Mouse (Mus musculus) forebrain, embryonic 14.5 days (tissue): ENCODE results near the gene Elmo1. TPM values are rescaled to one million over a fixed set of nuclear protein-coding genes. Genes with fewer than 3 reads are reported as not detected.
A peak's percentile ranks its signal among the peaks of the same experiment; 100 is the strongest.

Source experiments
- ATAC-seq: fragments of 200-750 bp; cut with Nextera tagmentation; 2 replicates; pipeline ENCODE4 v1.8.0; 2017; ENCODE audit warnings: mild to moderate bottlenecking, moderate library complexity
- DNase-seq: peaks from one replicate; pipeline ENCODE4 v3.0.0-alpha.2; 2015; ENCODE audit warnings: low spot score
- H3K27ac ChIP-seq: fragments of 300-500 bp; sonication (generic); 2 replicates; pipeline ENCODE4 v1.5.1; 2014; ENCODE audit warnings: low read depth, mild to moderate bottlenecking, control low read depth, low read length, moderate library complexity
- H3K27me3 ChIP-seq: fragments of 300-500 bp; sonication (generic); replicated peaks from 2 replicates; pipeline ENCODE4 v1.6.1; 2014; ENCODE audit warnings: low read length, control low read depth, mixed read lengths; ENCODE audit not compliant: control insufficient read depth, insufficient read depth
- H3K36me3 ChIP-seq: fragments of 300-500 bp; sonication (generic); 2 replicates; pipeline ENCODE4 v1.6.1; 2014; ENCODE audit warnings: low read length, control low read depth; ENCODE audit not compliant: control insufficient read depth, insufficient read depth
- H3K4me1 ChIP-seq: fragments of 300-500 bp; sonication (generic); 2 replicates; pipeline ENCODE4 v1.6.1; 2014; ENCODE audit warnings: antibody characterized with exemption, low read length, control low read depth; ENCODE audit not compliant: control insufficient read depth, insufficient read depth
- H3K4me2 ChIP-seq: fragments of 300-500 bp; sonication (generic); 2 replicates; pipeline ENCODE4 v1.6.1; 2014; ENCODE audit warnings: mild to moderate bottlenecking, control low read depth, low read length
- H3K4me3 ChIP-seq: fragments of 300-500 bp; sonication (generic); 2 replicates; pipeline ENCODE4 v1.5.1; 2014; ENCODE audit warnings: low read depth, low read length, control low read depth
- H3K9ac ChIP-seq: fragments of 300-500 bp; sonication (generic); 2 replicates; pipeline ENCODE4 v1.6.1; 2014; ENCODE audit warnings: mild to moderate bottlenecking, low read length, control low read depth, moderate library complexity
- H3K9me3 ChIP-seq: fragments of 300-500 bp; sonication (generic); replicated peaks from 2 replicates; pipeline ENCODE4 v1.6.1; 2016; ENCODE audit warnings: low read length, control low read depth, mixed read lengths; ENCODE audit not compliant: control insufficient read depth
- WGBS: fragments of 180-500 bp; shearing (Covaris S2); extraction: QIAGEN DNeasy Blood & Tissue Kit; methylation state at CpG from one replicate; pipeline ENCODE4 v1.1.7; 2014; 5-methylcytosine and 5-hydroxymethylcytosine counted together
- polyA plus RNA-seq: library from polyadenylated mRNA; unstranded; fragments of >200 nt; fragmentation: Nextera tagmentation; extraction: Ambion mirVana; gene quantifications from 2 replicates; pipeline ENCODE4 v1.2.1, GENCODE M21; 2014

Gene Elmo1
- polyA plus RNA-seq, 1 experiment from 2014 or later = 22.6 TPM

- Histone ChIP-seq H3K4me3 (no peak overlapping the region), H3K9ac (no peak overlapping the region), H3K4me1 (no peaks in the 10 kb centered on the region), H3K9me3 (no peaks in the 10 kb centered on the region), H3K27me3 (no peaks in the 10 kb centered on the region), H3K4me2 (no peak overlapping the region), H3K27ac (no peak overlapping the region), H3K36me3 (no peaks in the 10 kb centered on the region)
- 92% methylated on average over 4 of the region's 4 CpGs for WGBS
- ATAC-seq (no peak), DNase-seq (no peak)
Measured at GRCm38 (mm10) chr13:20555853-20556452, 465.6 kb downstream of the Elmo1 start.

DNA sequence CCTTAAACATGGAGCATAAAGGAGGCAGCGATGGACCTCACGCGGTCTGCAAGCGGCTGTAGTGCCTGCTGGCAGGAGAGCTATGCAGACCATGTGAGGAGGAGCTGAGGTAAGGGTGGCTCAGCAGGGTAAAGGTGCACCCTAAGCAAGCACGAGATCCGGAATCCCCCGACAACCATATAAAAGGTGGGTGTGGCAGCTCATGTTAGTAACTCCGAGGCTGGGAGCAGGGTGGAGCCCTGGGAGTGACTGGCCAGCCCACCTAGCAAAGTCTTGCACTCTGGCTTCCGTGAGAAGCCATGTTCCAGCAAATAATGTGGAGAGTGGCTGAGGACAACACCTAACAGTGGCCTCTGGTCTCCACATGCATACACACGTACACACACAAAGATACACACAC lies 466.3 kb downstream of the Elmo1 start:
- Histone ChIP-seq H3K9ac (no peak overlapping the region), H3K4me1 (no peaks in the 10 kb centered on the region), H3K4me3 (no peak overlapping the region), H3K27ac (no peak overlapping the region), H3K4me2 (no peak overlapping the region), H3K27me3 (no peaks in the 10 kb centered on the region), H3K36me3 (no peaks in the 10 kb centered on the region), H3K9me3 (no peaks in the 10 kb centered on the region)
- ATAC-seq (0 out of 2 replicates have a peak, but pooled peaks have one; percentile 23), DNase-seq (no peak)
- 82% methylated on average over 10 of the region's 10 CpGs for WGBS

DNA sequence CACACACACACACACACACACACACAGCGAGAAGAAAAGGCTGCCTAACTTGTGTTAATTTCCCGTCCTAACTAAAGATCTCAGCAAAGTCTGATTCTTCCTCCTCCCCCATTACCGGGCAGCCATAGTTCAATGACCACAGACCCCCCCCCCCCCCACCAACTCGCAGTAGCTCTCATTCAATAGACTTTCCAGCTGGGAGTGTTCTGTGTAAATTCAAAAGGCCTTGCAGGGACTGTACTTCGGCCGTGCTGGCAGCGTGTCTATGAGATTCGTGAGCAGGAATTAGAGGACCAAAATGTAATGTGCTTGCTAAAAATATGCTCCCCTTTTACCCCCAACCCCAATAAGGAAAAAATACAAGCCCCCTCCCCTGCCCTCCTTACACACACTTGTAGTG lies 466.8 kb downstream of the Elmo1 start:
- ATAC-seq (peak; percentile 62; the same call in 1 of the 2 replicates), DNase-seq (peak; percentile 27)
- Histone ChIP-seq H3K9ac (no peak overlapping the region), H3K4me1 (no peaks in the 10 kb centered on the region), H3K36me3 (no peaks in the 10 kb centered on the region), H3K4me2 (no peak overlapping the region), H3K9me3 (no peaks in the 10 kb centered on the region), H3K27me3 (no peaks in the 10 kb centered on the region), H3K4me3 (no peak overlapping the region), H3K27ac (no peak overlapping the region)
- 22% methylated on average over 8 of the region's 8 CpGs for WGBS

- Histone ChIP-seq H3K9ac (no peak overlapping the region), H3K4me3 (no peak overlapping the region), H3K27me3 (no peaks in the 10 kb centered on the region), H3K4me1 (no peaks in the 10 kb centered on the region), H3K9me3 (no peaks in the 10 kb centered on the region), H3K36me3 (no peaks in the 10 kb centered on the region), H3K4me2 (no peak overlapping the region), H3K27ac (no peak overlapping the region)
- DNase-seq (no peak), ATAC-seq (no peak)
- WGBS = 98% methylated on average over 2 of the region's 2 CpGs
Measured at GRCm38 (mm10) chr13:20558376-20558775, 468.0 kb downstream of the Elmo1 start.

DNA sequence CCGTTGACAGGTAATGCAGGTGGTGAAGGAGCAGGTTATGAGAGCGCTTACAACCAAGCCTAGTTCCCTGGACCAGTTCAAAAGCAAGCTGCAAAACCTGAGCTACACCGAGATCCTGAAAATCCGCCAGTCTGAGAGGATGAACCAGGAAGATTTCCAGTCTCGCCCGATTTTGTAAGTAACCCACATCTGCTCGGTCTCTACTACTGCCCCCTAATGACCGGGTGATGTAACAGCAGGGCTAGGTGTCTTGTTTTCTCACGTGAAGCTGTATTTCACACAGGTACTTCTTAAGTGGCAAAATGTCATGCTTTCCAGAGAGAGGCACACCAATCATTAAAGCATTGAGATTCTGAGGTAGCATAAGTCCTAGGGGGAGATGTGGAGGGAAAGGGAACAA lies 474.0 kb downstream of the Elmo1 start:
- no peaks in the 10 kb centered on the region for H3K9me3 ChIP-seq
- ATAC-seq (no peak), DNase-seq (no peak)
- WGBS = 88% methylated on average over 9 of the region's 9 CpGs
- H3K9ac ChIP-seq = no peak overlapping the region
- H3K36me3 ChIP-seq = 0 out of 2 replicates have a peak, but pooled peaks cover 3% of the 10 kb centered on the region
- no peak overlapping the region for H3K4me2 ChIP-seq
- no peak overlapping the region for H3K4me3 ChIP-seq
- no peaks in the 10 kb centered on the region for H3K27me3 ChIP-seq
- H3K4me1 ChIP-seq = no peaks in the 10 kb centered on the region
- H3K27ac ChIP-seq = no peak overlapping the region

- H3K9me3 ChIP-seq = no peaks in the 10 kb centered on the region
- no peak for ATAC-seq
- 91% methylated on average over 2 of the region's 2 CpGs for WGBS
Measured at GRCm38 (mm10) chr13:20575186-20575585, 484.8 kb downstream of the Elmo1 start.

DNA sequence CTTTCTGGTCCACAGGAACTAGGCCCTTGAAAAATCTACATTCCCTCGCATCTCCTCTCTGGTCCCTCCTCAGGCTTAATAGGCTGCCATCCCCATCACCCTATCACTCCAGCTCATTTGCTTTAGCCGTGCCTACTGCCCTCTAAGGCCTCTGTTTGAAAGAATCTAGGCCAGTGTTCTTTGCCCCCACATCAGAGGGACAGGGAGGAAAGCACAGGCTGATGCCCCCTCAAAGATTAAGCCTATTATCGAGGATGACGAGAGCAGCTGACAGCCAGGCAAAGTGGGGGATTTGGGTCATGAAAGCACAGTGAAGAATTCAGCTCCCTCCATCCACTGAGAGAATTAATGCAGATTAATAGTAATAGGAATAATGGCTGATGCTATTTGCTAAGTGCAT lies 495.5 kb downstream of the Elmo1 start:
- Histone ChIP-seq H3K4me2 (no peak overlapping the region), H3K36me3 (no peaks in the 10 kb centered on the region; the same call in 1 of the 2 replicates), H3K27ac (no peak overlapping the region), H3K27me3 (no peaks in the 10 kb centered on the region), H3K9ac (no peak overlapping the region), H3K4me1 (no peaks in the 10 kb centered on the region), H3K4me3 (no peak overlapping the region), H3K9me3 (no peaks in the 10 kb centered on the region)
- ATAC-seq = no peak
- DNase-seq = no peak
- WGBS = 56% methylated on average over 4 of the region's 4 CpGs

More at GRCm38 (mm10) chr13:20575186-20575585, 484.8 kb downstream of the Elmo1 start:
- no peak overlapping the region for H3K9ac ChIP-seq
- no peak overlapping the region for H3K4me2 ChIP-seq
- H3K27me3 ChIP-seq = no peaks in the 10 kb centered on the region
- H3K4me3 ChIP-seq = no peak overlapping the region
- no peak overlapping the region for H3K27ac ChIP-seq
- no peak for DNase-seq
- H3K36me3 ChIP-seq = 0 out of 2 replicates have a peak, but pooled peaks cover 5% of the 10 kb centered on the region
- H3K4me1 ChIP-seq = no peaks in the 10 kb centered on the region

GRCm38 (mm10) chr13:20586462-20586861 lies 496.1 kb downstream of the Elmo1 start:
- Histone ChIP-seq H3K27ac (no peak overlapping the region), H3K4me1 (no peaks in the 10 kb centered on the region), H3K9me3 (no peaks in the 10 kb centered on the region), H3K36me3 (no peaks in the 10 kb centered on the region; the same call in 1 of the 2 replicates), H3K27me3 (no peaks in the 10 kb centered on the region), H3K4me2 (no peak overlapping the region), H3K4me3 (no peak overlapping the region), H3K9ac (no peak overlapping the region)
- 86% methylated on average over 3 of the region's 3 CpGs for WGBS
- ATAC-seq = no peak
- DNase-seq = no peak

DNA sequence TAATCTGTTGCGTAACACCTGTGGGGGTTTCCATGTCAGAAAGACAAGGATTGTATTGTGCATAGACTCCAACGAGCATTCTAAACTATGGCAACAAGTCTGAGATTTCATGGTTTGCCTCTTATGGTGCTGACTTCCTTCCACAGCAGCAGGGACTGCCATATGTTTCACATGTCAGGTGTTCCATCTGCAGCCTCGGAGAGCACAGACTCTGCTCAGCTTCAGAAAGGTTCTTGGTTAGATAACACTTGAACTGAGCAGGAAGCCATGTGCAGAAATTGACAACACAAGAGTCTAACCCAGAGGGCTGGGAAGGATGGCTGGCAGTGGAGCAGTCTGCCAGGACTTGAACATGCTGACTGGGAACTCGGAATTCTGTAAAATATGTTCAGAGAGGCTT lies 500.6 kb downstream of the Elmo1 start:
- Histone ChIP-seq H3K9me3 (no peaks in the 10 kb centered on the region), H3K27ac (no peak overlapping the region), H3K36me3 (no peaks in the 10 kb centered on the region), H3K4me2 (no peak overlapping the region), H3K9ac (no peak overlapping the region), H3K27me3 (no peaks in the 10 kb centered on the region), H3K4me1 (no peaks in the 10 kb centered on the region), H3K4me3 (no peak overlapping the region)
- ATAC-seq (no peak), DNase-seq (no peak)
- 80% methylated on average over 4 of the region's 4 CpGs for WGBS
